Mouse (Mus musculus) intestine, embryonic 14.5 days (tissue): ENCODE data around the gene Commd1. TPM values are rescaled to one million over a fixed set of nuclear protein-coding genes. Genes with fewer than 3 reads are reported as not detected.

Experiments
- ATAC-seq: fragments of 200-750 bp; cut with Nextera tagmentation; replicated peaks from 2 replicates; pipeline ENCODE4 v1.8.0; 2017; ENCODE audit warnings: low read depth, moderate number of reproducible peaks, moderate TSS enrichment, moderate library complexity; ENCODE audit not compliant: low FRiP score, low TSS enrichment
- DNase-seq: peaks from one replicate; pipeline ENCODE4 v3.0.0-alpha.2; 2018; ENCODE audit warnings: low spot score
- H3K27ac ChIP-seq: fragments of 300-500 bp; sonication (generic); 2 replicates; pipeline ENCODE4 v1.5.1; 2014; ENCODE audit warnings: low read depth, mild to moderate bottlenecking, control low read depth
- H3K27me3 ChIP-seq: fragments of 300-500 bp; sonication (generic); replicated peaks from 2 replicates; pipeline ENCODE4 v1.6.1; 2014; ENCODE audit warnings: low read length, control low read depth; ENCODE audit not compliant: control insufficient read depth, insufficient read depth
- H3K36me3 ChIP-seq: fragments of 300-500 bp; sonication (generic); 2 replicates; pipeline ENCODE4 v1.6.1; 2014; ENCODE audit warnings: low read length, control low read depth; ENCODE audit not compliant: control insufficient read depth, insufficient read depth
- H3K4me1 ChIP-seq: fragments of 300-500 bp; sonication (generic); replicated peaks from 2 replicates; pipeline ENCODE4 v1.6.1; 2014; ENCODE audit warnings: low read length, control low read depth, mixed read lengths; ENCODE audit not compliant: control insufficient read depth, insufficient read depth
- H3K4me2 ChIP-seq: fragments of 300-500 bp; sonication (generic); 2 replicates; pipeline ENCODE4 v1.6.1; 2014; ENCODE audit warnings: low read length
- H3K4me3 ChIP-seq: fragments of 300-500 bp; sonication (generic); 2 replicates; pipeline ENCODE4 v1.5.1; 2014; ENCODE audit warnings: low read depth, low read length, control low read depth, mixed read lengths
- H3K9ac ChIP-seq: fragments of 300-500 bp; sonication (generic); 2 replicates; pipeline ENCODE4 v1.6.1; 2014; ENCODE audit warnings: mild to moderate bottlenecking, low read length
- H3K9me3 ChIP-seq: fragments of 300-500 bp; sonication (generic); 2 replicates; pipeline ENCODE4 v1.6.1; 2016; ENCODE audit warnings: low read length, control low read depth; ENCODE audit not compliant: control insufficient read depth
- WGBS: fragments of 180-500 bp; shearing (Covaris S2); extraction: QIAGEN DNeasy Blood & Tissue Kit; methylation state at CpG from one replicate; pipeline ENCODE4 v1.1.7; 2014; 5-methylcytosine and 5-hydroxymethylcytosine counted together
- polyA plus RNA-seq: library from polyadenylated mRNA; unstranded; fragments of >200 nt; fragmentation: Nextera tagmentation; extraction: Ambion mirVana; gene quantifications from 2 replicates; pipeline ENCODE4 v1.2.1, GENCODE M21; 2014

Gene Commd1
- polyA plus RNA-seq, 1 experiment from 2014 or later = 411 TPM

DNA sequence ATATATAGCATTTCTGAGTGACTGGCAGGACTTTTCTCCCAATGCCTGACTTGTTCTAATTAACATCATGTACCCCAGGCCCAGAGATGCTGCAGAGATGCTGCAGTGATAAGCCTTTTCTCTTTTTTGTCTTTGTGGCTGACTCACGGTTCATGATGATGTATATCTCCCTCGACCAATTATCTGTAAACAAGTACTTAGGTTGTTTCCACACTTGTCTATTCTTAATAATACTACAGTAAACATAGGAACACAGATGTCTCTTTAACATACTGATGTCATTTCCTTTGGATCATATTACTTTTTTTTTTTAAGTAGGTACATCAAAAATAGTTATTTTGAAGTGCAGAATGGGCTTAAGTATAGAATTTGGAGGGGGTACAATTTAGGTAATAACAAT, 79.3 kb downstream of the Commd1 start:
- no peaks in the 10 kb centered on the region for H3K9me3 ChIP-seq
- 64% methylated on average over 2 of the region's 2 CpGs for WGBS
- ATAC-seq = no peak

DNA sequence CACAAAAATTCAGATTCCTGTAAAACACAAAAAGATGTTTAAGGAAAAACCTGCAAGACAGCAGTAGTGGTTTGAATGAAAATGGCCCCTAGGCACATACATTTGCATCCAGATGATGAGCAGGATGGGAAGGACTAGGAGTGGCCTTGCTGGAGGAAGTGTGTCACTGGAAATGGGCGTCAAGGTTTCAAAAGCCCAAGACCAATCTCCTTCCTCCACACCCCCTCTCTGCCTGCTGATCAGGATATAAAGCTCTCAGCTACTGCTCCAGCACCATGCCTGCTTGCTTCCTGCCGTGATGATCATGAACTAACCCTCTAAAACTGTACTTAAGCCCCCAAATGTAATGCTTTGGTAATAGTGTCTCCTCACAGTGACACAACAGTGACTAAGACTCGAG, 82.1 kb downstream of the Commd1 start:
- Histone ChIP-seq H3K27ac (no peak overlapping the region), H3K4me3 (no peak overlapping the region), H3K27me3 (no peaks in the 10 kb centered on the region), H3K4me1 (no peaks in the 10 kb centered on the region), H3K36me3 (peaks cover 13% of the 10 kb centered on the region), H3K4me2 (no peak overlapping the region), H3K9ac (no peak overlapping the region), H3K9me3 (no peaks in the 10 kb centered on the region)
- 83% methylated on average over 3 of the region's 3 CpGs for WGBS
- ATAC-seq (no peak), DNase-seq (no peak)

More for the DNA sequence above, 79.3 kb downstream of the Commd1 start:
- Histone ChIP-seq H3K27ac (no peak overlapping the region), H3K4me2 (no peak overlapping the region), H3K9ac (no peak overlapping the region), H3K4me1 (no peaks in the 10 kb centered on the region), H3K27me3 (no peaks in the 10 kb centered on the region), H3K4me3 (no peak overlapping the region), H3K36me3 (peaks cover 13% of the 10 kb centered on the region)
- DNase-seq = no peak

- H3K36me3 ChIP-seq = peaks cover 13% of the 10 kb centered on the region
- H3K9me3 ChIP-seq = no peaks in the 10 kb centered on the region
- no peaks in the 10 kb centered on the region for H3K4me1 ChIP-seq
- H3K4me2 ChIP-seq = no peak overlapping the region
- H3K4me3 ChIP-seq = no peak overlapping the region
- ATAC-seq = no peak
- H3K9ac ChIP-seq = no peak overlapping the region
- H3K27me3 ChIP-seq = no peaks in the 10 kb centered on the region
- 91% methylated on average over 4 of the region's 4 CpGs for WGBS
- H3K27ac ChIP-seq = no peak overlapping the region
- DNase-seq = no peak
Measured at GRCm38 (mm10) chr11:22897642-22898041, 84.5 kb downstream of the Commd1 start.

GRCm38 (mm10) chr11:22897127-22897526, 85.1 kb downstream of the Commd1 start:
- no peak overlapping the region for H3K9ac ChIP-seq
- ATAC-seq (no peak), DNase-seq (no peak)
- H3K4me3 ChIP-seq = no peak overlapping the region
- no peak overlapping the region for H3K27ac ChIP-seq
- H3K27me3 ChIP-seq = no peaks in the 10 kb centered on the region
- H3K4me2 ChIP-seq = no peak overlapping the region
- H3K9me3 ChIP-seq = no peaks in the 10 kb centered on the region
- no peaks in the 10 kb centered on the region for H3K4me1 ChIP-seq
- whole genome bisulfite sequencing = 86% methylated on average over 4 of the region's 4 CpGs
- peaks cover 13% of the 10 kb centered on the region for H3K36me3 ChIP-seq

GRCm38 (mm10) chr11:22893075-22893474, 89.1 kb downstream of the Commd1 start:
- no peaks in the 10 kb centered on the region for H3K36me3 ChIP-seq
- H3K9ac ChIP-seq = no peak overlapping the region
- H3K4me2 ChIP-seq = no peak overlapping the region
- no peaks in the 10 kb centered on the region for H3K4me1 ChIP-seq
- no peak overlapping the region for H3K27ac ChIP-seq
- DNase-seq (no peak), ATAC-seq (no peak)
- no peaks in the 10 kb centered on the region for H3K9me3 ChIP-seq
- H3K4me3 ChIP-seq = no peak overlapping the region
- 70% methylated on average over 3 of the region's 3 CpGs for WGBS
- no peaks in the 10 kb centered on the region for H3K27me3 ChIP-seq

- ATAC-seq = no peak
- H3K4me1 ChIP-seq = no peaks in the 10 kb centered on the region
- H3K4me2 ChIP-seq = no peak overlapping the region
- H3K36me3 ChIP-seq = no peaks in the 10 kb centered on the region
- DNase-seq = no peak
- no peaks in the 10 kb centered on the region for H3K9me3 ChIP-seq
- no peak overlapping the region for H3K27ac ChIP-seq
- 57% methylated on average over 6 of the region's 6 CpGs for WGBS
- H3K9ac ChIP-seq = no peak overlapping the region
- no peak overlapping the region for H3K4me3 ChIP-seq
- H3K27me3 ChIP-seq = no peaks in the 10 kb centered on the region
Measured at GRCm38 (mm10) chr11:22892466-22892865, 89.7 kb downstream of the Commd1 start.

GRCm38 (mm10) chr11:22891876-22892275, 90.3 kb downstream of the Commd1 start:
- H3K4me2 ChIP-seq = no peak overlapping the region
- DNase-seq (no peak), ATAC-seq (no peak)
- H3K4me1 ChIP-seq = no peaks in the 10 kb centered on the region
- H3K27me3 ChIP-seq = no peaks in the 10 kb centered on the region
- H3K36me3 ChIP-seq = no peaks in the 10 kb centered on the region
- WGBS = 80% methylated on average over 7 of the region's 7 CpGs
- no peak overlapping the region for H3K9ac ChIP-seq
- H3K4me3 ChIP-seq = no peak overlapping the region
- H3K9me3 ChIP-seq = no peaks in the 10 kb centered on the region
- H3K27ac ChIP-seq = no peak overlapping the region

- Histone ChIP-seq H3K27me3 (no peaks in the 10 kb centered on the region), H3K27ac (no peak overlapping the region), H3K4me3 (no peak overlapping the region), H3K4me2 (no peak overlapping the region), H3K4me1 (no peaks in the 10 kb centered on the region), H3K9ac (no peak overlapping the region), H3K9me3 (no peaks in the 10 kb centered on the region), H3K36me3 (no peaks in the 10 kb centered on the region)
- no peak for ATAC-seq
- WGBS = 80% methylated on average over 9 of the region's 9 CpGs
- no peak for DNase-seq
Measured at GRCm38 (mm10) chr11:22891242-22891641, 90.9 kb downstream of the Commd1 start.

DNA sequence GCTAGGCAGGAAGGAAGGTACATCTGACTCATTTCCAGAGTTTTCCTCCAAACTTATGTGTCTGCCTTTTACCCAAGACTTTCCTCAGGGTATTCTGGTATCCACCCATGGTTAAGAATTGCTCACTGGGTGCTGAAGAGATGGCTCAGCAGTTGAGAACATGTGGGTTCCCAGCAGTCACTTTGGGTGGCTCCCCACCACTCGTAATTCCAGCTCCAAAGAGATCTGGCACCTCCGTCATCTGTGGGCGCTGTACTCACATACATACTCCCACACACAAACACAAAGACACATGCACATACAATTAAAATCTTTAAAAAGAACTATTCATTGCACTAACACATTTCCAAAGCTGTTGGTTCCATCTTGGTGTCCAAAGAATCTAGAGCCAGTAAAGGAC, 93.0 kb downstream of the Commd1 start:
- Histone ChIP-seq H3K36me3 (no peaks in the 10 kb centered on the region), H3K4me3 (no peak overlapping the region), H3K27ac (no peak overlapping the region), H3K9ac (no peak overlapping the region), H3K9me3 (no peaks in the 10 kb centered on the region), H3K4me2 (no peak overlapping the region), H3K4me1 (no peaks in the 10 kb centered on the region), H3K27me3 (no peaks in the 10 kb centered on the region)
- ATAC-seq (no peak), DNase-seq (no peak)
- 92% methylated on average over 3 of the region's 3 CpGs for WGBS
